Mouse (Mus musculus) adrenal gland, adult 2 months (tissue): Measurements from ENCODE around the gene Icos. TPM values are rescaled to one million over a fixed set of nuclear protein-coding genes. Genes with fewer than 3 reads are reported as not detected.
A peak's percentile ranks its signal among the peaks of the same experiment; 100 is the strongest.

ENCODE experiments used
- DNase-seq: peaks from one replicate; pipeline ENCODE4 v3.0.0; 2021
- long read RNA-seq: library from polyadenylated mRNA; stranded (forward); transcript quantifications from one replicate; pipeline ENCODE4 v2.0.0, GENCODE M21; 2021
- polyA plus RNA-seq: library from polyadenylated mRNA; depleted of rRNA; stranded (reverse); fragments of >200 nt; gene quantifications from 2 replicates; pipeline ENCODE4 v1.2.3, GENCODE M21; 2012; rRNA removed
- total RNA-seq, 2 experiments: library from RNA; stranded (reverse); gene quantifications; 2 replicates each; pipeline ENCODE4 v1.2.3; 2021

The Icos gene
- total RNA-seq (under 1 TPM in 1 of 2 experiments, not detected in 1; 0.38 TPM), polyA plus RNA-seq (0.02 and 0.03 TPM in 2 replicates)
- long read RNA-seq: 0 reads

GRCm38 (mm10) chr1:60977641-60978040, at the start of gene Icos:
TSS of gene Icos (plus strand) at chr1:60977927.
- DNase-seq: no peak

GRCm38 (mm10) chr1:60929036-60929435, 48.7 kb upstream of the Icos start:
- DNase-seq: no peak

- no peak for DNase-seq
Observed at GRCm38 (mm10) chr1:60930397-60930796, 47.3 kb upstream of the Icos start.

- DNase-seq: no peak
Observed at GRCm38 (mm10) chr1:60935968-60936581, 41.7 kb upstream of the Icos start.

GRCm38 (mm10) chr1:60936963-60937711, 40.6 kb upstream of the Icos start:
- DNase-seq: no peak

- no peak for DNase-seq
Observed at GRCm38 (mm10) chr1:60938256-60938655, 39.5 kb upstream of the Icos start.

- no peak for DNase-seq
Observed at GRCm38 (mm10) chr1:60938974-60939373, 38.8 kb upstream of the Icos start.

GRCm38 (mm10) chr1:60940023-60940422, 37.7 kb upstream of the Icos start:
- DNase-seq: no peak

- no peak for DNase-seq
Observed at GRCm38 (mm10) chr1:60940620-60941019, 37.1 kb upstream of the Icos start.

- DNase-seq: no peak
Observed at GRCm38 (mm10) chr1:60941056-60942048, 36.4 kb upstream of the Icos start.

- no peak for DNase-seq
Observed at GRCm38 (mm10) chr1:60942921-60943320, 34.8 kb upstream of the Icos start.

GRCm38 (mm10) chr1:60945633-60946401, 31.9 kb upstream of the Icos start:
- DNase-seq: no peak

GRCm38 (mm10) chr1:60948112-60948511, 29.6 kb upstream of the Icos start:
- DNase-seq: no peak

- DNase-seq: no peak
Observed at GRCm38 (mm10) chr1:60952958-60953357, 24.8 kb upstream of the Icos start.

GRCm38 (mm10) chr1:60953686-60954085, 24.0 kb upstream of the Icos start:
- DNase-seq: no peak

- no peak for DNase-seq
Observed at GRCm38 (mm10) chr1:60954759-60955158, 23.0 kb upstream of the Icos start.

GRCm38 (mm10) chr1:60955186-60955585, 22.5 kb upstream of the Icos start:
- no peak for DNase-seq

- no peak for DNase-seq
Observed at GRCm38 (mm10) chr1:60956196-60956595, 21.5 kb upstream of the Icos start.

- DNase-seq: no peak
Observed at GRCm38 (mm10) chr1:60958287-60958686, 19.4 kb upstream of the Icos start.

- no peak for DNase-seq
Observed at GRCm38 (mm10) chr1:60959246-60959645, 18.5 kb upstream of the Icos start.

- DNase-seq: peak; percentile 29
Observed at GRCm38 (mm10) chr1:60960451-60960850, 17.3 kb upstream of the Icos start.

- peak; percentile 51 for DNase-seq
Observed at GRCm38 (mm10) chr1:60961080-60961479, 16.6 kb upstream of the Icos start.
